Mouse (Mus musculus) kidney, embryonic 14.5 days (tissue): Measurements from ENCODE around the gene Atxn2. TPM values are rescaled to one million over a fixed set of nuclear protein-coding genes. Genes with fewer than 3 reads are reported as not detected.

Experiments
- ATAC-seq: fragments of 200-750 bp; cut with Nextera tagmentation; 2 replicates; pipeline ENCODE4 v1.8.0; 2017; ENCODE audit warnings: moderate number of reproducible peaks, mild to moderate bottlenecking, moderate TSS enrichment, moderate library complexity; ENCODE audit not compliant: low FRiP score, low TSS enrichment
- H3K27ac ChIP-seq: fragments of 300-500 bp; sonication (generic); 2 replicates; pipeline ENCODE4 v1.5.1; 2014; ENCODE audit warnings: low read depth, mild to moderate bottlenecking, low read length, moderate library complexity, mixed read lengths
- H3K27me3 ChIP-seq: fragments of 300-500 bp; sonication (generic); 2 replicates; pipeline ENCODE4 v1.6.1; 2014; ENCODE audit warnings: mild to moderate bottlenecking, low read length; ENCODE audit not compliant: control insufficient read depth, insufficient read depth
- H3K36me3 ChIP-seq: fragments of 300-500 bp; sonication (generic); 2 replicates; pipeline ENCODE4 v1.6.1; 2014; ENCODE audit warnings: low read length, mixed read lengths; ENCODE audit not compliant: control insufficient read depth, insufficient read depth
- H3K4me1 ChIP-seq: fragments of 300-500 bp; sonication (generic); 2 replicates; pipeline ENCODE4 v1.6.1; 2014; ENCODE audit warnings: low read length, mixed read lengths; ENCODE audit not compliant: control insufficient read depth, insufficient read depth
- H3K4me2 ChIP-seq: fragments of 300-500 bp; sonication (generic); replicated peaks from 2 replicates; pipeline ENCODE4 v1.6.1; 2014; ENCODE audit warnings: low read depth, mild to moderate bottlenecking, low read length
- H3K4me3 ChIP-seq: fragments of 300-500 bp; sonication (generic); 2 replicates; pipeline ENCODE4 v1.5.1; 2014; ENCODE audit warnings: mild to moderate bottlenecking, low read length
- H3K9ac ChIP-seq: fragments of 300-500 bp; sonication (generic); 2 replicates; pipeline ENCODE4 v1.6.1; 2014; ENCODE audit warnings: low read depth, mild to moderate bottlenecking, low read length, moderate library complexity
- H3K9me3 ChIP-seq: fragments of 300-500 bp; sonication (generic); 2 replicates; pipeline ENCODE4 v1.6.1; 2016; ENCODE audit warnings: low read length; ENCODE audit not compliant: control insufficient read depth
- WGBS: fragments of 180-500 bp; shearing (Covaris S2); extraction: QIAGEN DNeasy Blood & Tissue Kit; methylation state at CpG from one replicate; pipeline ENCODE4 v1.1.7; 2014; 5-methylcytosine and 5-hydroxymethylcytosine counted together
- polyA plus RNA-seq: library from polyadenylated mRNA; unstranded; fragments of >200 nt; fragmentation: Nextera tagmentation; extraction: Ambion mirVana; gene quantifications from 2 replicates; pipeline ENCODE4 v1.2.1, GENCODE M21; 2014

Gene Atxn2
- polyA plus RNA-seq, 1 experiment from 2014 or later = 76.6 TPM

GRCm38 (mm10) chr5:121766038-121766773 lies 55.1 kb downstream of the Atxn2 start:
- 0 out of 2 replicates have a peak, but pooled peaks cover 2% of the 10 kb centered on the region for H3K4me1 ChIP-seq
- H3K4me2 ChIP-seq = no peak overlapping the region
- 90% methylated on average over 4 of the region's 4 CpGs for WGBS
- H3K9me3 ChIP-seq = no peaks in the 10 kb centered on the region
- no peaks in the 10 kb centered on the region for H3K27me3 ChIP-seq
- no peak overlapping the region for H3K4me3 ChIP-seq
- no peak overlapping the region for H3K27ac ChIP-seq
- H3K36me3 ChIP-seq = peaks cover 22% of the 10 kb centered on the region; the same call in 1 of the 2 replicates
- H3K9ac ChIP-seq = no peak overlapping the region
- no peak for ATAC-seq

- Histone ChIP-seq H3K4me1 (0 out of 2 replicates have a peak, but pooled peaks cover 2% of the 10 kb centered on the region), H3K4me3 (no peak overlapping the region), H3K9ac (no peak overlapping the region), H3K36me3 (peaks cover 35% of the 10 kb centered on the region), H3K27ac (no peak overlapping the region), H3K9me3 (no peaks in the 10 kb centered on the region), H3K27me3 (no peaks in the 10 kb centered on the region), H3K4me2 (no peak overlapping the region)
- no peak for ATAC-seq
- WGBS = 90% methylated on average over 2 of the region's 2 CpGs
Measured at GRCm38 (mm10) chr5:121767564-121767963, 56.4 kb downstream of the Atxn2 start.

DNA sequence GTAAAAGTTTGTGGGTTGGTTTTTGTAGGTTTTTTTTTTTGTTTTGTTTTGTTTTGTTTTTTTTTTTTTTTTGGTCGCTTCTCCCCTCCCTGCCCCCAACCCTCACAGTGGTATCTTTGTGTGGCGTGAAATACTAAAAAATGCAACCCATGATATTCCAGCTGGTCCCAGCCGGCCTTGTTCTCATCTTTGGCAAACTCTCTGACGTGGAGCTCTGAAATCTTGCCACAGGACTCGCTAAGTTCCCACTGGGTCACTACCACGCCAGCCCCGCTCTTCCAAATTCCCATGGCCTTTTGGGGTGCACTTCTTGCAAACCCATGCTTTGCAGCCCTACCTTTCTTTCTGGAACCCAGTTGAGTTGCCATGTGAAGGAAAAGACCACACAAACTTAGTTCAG lies 58.7 kb downstream of the Atxn2 start:
- Histone ChIP-seq H3K36me3 (peaks cover 51% of the 10 kb centered on the region), H3K9ac (no peak overlapping the region), H3K27me3 (no peaks in the 10 kb centered on the region), H3K27ac (no peak overlapping the region), H3K4me2 (no peak overlapping the region), H3K4me1 (no peaks in the 10 kb centered on the region), H3K9me3 (no peaks in the 10 kb centered on the region), H3K4me3 (no peak overlapping the region)
- 91% methylated on average over 7 of the region's 7 CpGs for WGBS
- no peak for ATAC-seq

- Histone ChIP-seq H3K9me3 (no peaks in the 10 kb centered on the region), H3K9ac (no peak overlapping the region), H3K4me1 (no peaks in the 10 kb centered on the region), H3K27ac (no peak overlapping the region), H3K36me3 (peaks cover 55% of the 10 kb centered on the region), H3K4me3 (no peak overlapping the region), H3K4me2 (no peak overlapping the region), H3K27me3 (no peaks in the 10 kb centered on the region)
- 91% methylated on average over 3 of the region's 3 CpGs for WGBS
- ATAC-seq = no peak
Measured at GRCm38 (mm10) chr5:121771611-121772010, 60.5 kb downstream of the Atxn2 start.

GRCm38 (mm10) chr5:121778485-121779119 lies 67.5 kb downstream of the Atxn2 start:
- Histone ChIP-seq H3K9me3 (no peaks in the 10 kb centered on the region), H3K36me3 (peaks cover 82% of the 10 kb centered on the region), H3K27me3 (no peaks in the 10 kb centered on the region), H3K4me3 (no peak overlapping the region), H3K9ac (no peak overlapping the region), H3K4me1 (no peaks in the 10 kb centered on the region), H3K4me2 (no peak overlapping the region), H3K27ac (no peak overlapping the region)
- 89% methylated on average over 7 of the region's 7 CpGs for WGBS
- ATAC-seq = no peak

- H3K9ac ChIP-seq = no peak overlapping the region
- no peak overlapping the region for H3K4me2 ChIP-seq
- peaks cover 84% of the 10 kb centered on the region for H3K36me3 ChIP-seq
- H3K27ac ChIP-seq = no peak overlapping the region
- H3K27me3 ChIP-seq = no peaks in the 10 kb centered on the region
- 85% methylated on average over 5 of the region's 5 CpGs for WGBS
- no peak overlapping the region for H3K4me3 ChIP-seq
- no peak for ATAC-seq
- no peaks in the 10 kb centered on the region for H3K4me1 ChIP-seq
- no peaks in the 10 kb centered on the region for H3K9me3 ChIP-seq
Measured at GRCm38 (mm10) chr5:121780180-121780579, 69.0 kb downstream of the Atxn2 start.

DNA sequence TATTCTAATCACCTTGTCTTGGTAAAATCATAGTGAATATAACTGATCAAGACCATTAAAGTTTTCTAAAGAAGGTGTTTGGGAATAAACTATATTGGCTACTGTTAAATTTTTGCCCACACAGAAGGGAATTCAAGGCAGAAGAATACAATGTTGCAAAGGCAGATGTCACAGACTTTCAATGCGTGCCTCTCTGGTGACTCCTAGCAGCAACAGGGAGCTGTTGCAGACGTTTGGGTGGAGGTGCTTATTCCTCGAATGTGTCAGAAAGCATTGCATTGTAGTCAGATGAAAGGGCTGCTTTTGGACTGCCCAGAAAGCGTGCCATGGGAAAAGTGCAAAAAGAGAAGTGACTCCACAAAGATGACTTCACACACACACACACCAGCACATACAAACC lies 71.3 kb downstream of the Atxn2 start:
- H3K27me3 ChIP-seq = no peaks in the 10 kb centered on the region
- peaks cover 85% of the 10 kb centered on the region for H3K36me3 ChIP-seq
- 70% methylated on average over 4 of the region's 4 CpGs for WGBS

GRCm38 (mm10) chr5:121783862-121784500 lies 72.8 kb downstream of the Atxn2 start:
- Histone ChIP-seq H3K4me3 (no peak overlapping the region), H3K4me1 (no peaks in the 10 kb centered on the region), H3K27ac (no peak overlapping the region), H3K36me3 (peaks cover 81% of the 10 kb centered on the region), H3K9me3 (no peaks in the 10 kb centered on the region), H3K9ac (no peak overlapping the region), H3K27me3 (no peaks in the 10 kb centered on the region), H3K4me2 (no peak overlapping the region)
- ATAC-seq = no peak
- whole genome bisulfite sequencing = 87% methylated on average over 10 of the region's 10 CpGs

More for the DNA sequence above, 71.3 kb downstream of the Atxn2 start:
- Histone ChIP-seq H3K9me3 (no peaks in the 10 kb centered on the region), H3K27ac (no peak overlapping the region), H3K4me2 (no peak overlapping the region), H3K4me3 (no peak overlapping the region), H3K9ac (no peak overlapping the region), H3K4me1 (no peaks in the 10 kb centered on the region)
- ATAC-seq = no peak

DNA sequence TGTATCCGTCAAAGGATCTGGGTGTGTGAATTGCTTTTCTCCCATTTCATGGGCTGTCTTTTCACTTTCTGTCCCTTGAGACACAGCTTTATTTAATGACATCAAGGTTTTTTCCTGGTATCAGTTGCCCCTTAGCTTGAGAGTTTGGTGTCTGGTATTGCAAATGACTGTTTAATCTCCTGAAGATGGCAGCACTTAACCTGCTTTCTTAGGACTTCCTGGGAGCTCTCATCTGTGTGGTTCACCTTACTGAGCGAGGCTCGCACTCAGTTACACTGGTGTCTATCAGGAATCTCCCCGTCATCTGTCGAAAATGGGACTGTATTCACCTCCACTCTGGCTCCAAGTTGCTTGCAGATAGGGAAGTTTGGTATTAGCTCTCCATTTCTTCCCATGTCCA lies 79.9 kb downstream of the Atxn2 start:
- Histone ChIP-seq H3K4me2 (no peak overlapping the region), H3K27ac (no peak overlapping the region), H3K4me1 (no peaks in the 10 kb centered on the region), H3K36me3 (peaks cover 79% of the 10 kb centered on the region), H3K4me3 (no peak overlapping the region), H3K9me3 (no peaks in the 10 kb centered on the region), H3K27me3 (no peaks in the 10 kb centered on the region), H3K9ac (no peak overlapping the region)
- 90% methylated on average over 5 of the region's 5 CpGs for WGBS
- ATAC-seq = no peak
